Mouse (Mus musculus): ENCODE data around the gene Slc30a7.

- no peak for TF ChIP-seq GATA1 (IDR thresholded peaks at IDR 0.05; ENCODE audit: borderline replicate concordance, low read length)
- TF ChIP-seq FLI1 (IDR thresholded peaks at IDR 0.05; ENCODE audit: low read length), result no peak
These were observed 24.0 kb downstream of the Slc30a7 start for GRCm38 (mm10) chr3:115983217-115983616.

Data from megakaryocyte, embryonic 14.5 days (primary cell).